ENCODE assay signal across 9 mouse cellular contexts in the genomic region with DNA sequence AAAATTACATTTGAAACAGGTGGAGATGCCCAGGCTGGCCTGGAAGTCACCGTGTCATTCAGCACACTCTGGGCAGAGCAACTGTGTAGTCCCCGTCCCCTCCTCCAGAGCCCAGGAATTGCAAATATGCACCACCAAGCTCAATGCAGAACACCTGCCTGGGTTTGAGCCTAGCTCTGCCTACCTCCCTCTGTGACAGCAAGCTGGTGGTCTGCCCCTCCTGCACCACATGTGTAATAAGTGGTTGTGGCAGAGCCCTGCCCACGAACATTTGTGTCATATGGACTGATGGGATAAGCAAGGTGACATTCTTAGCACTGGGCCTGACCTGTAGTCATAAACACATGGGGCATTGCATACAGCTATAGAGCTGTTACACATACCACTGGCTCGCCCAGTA.
"Had no signal": no experiment of that assay in that cellular context is flagged by ENCODE, and none has a peak within 500 bp of the region (broad histone marks: within the 10 kb centered on the region; RNA-seq: fewer than 3 reads in every experiment).

No protein-coding gene starts in this region.

- H3K9me3 ChIP-seq: stomach, embryonic 15.5 days had no signal

- H3K4me3 ChIP-seq: intestine, embryonic 15.5 days; layer of hippocampus, adult 2 months; midbrain, embryonic 13.5 days; neural tube, embryonic 12.5 days; stomach, embryonic 15.5 days had no signal

- H3K27ac ChIP-seq: intestine, embryonic 15.5 days; layer of hippocampus, adult 2 months; liver, embryonic 14.5 days; neural tube, embryonic 12.5 days; stomach, embryonic 15.5 days had no signal

- H3K27me3 ChIP-seq: intestine, embryonic 15.5 days; midbrain, embryonic 13.5 days; neural tube, embryonic 12.5 days; stomach, embryonic 15.5 days had no signal

- DNase-seq: kidney, adult 18-20 months; kidney, postnatal 36 days; lung, adult 18-20 months had no signal

- H3K9ac ChIP-seq: intestine, embryonic 15.5 days; liver, embryonic 14.5 days; midbrain, embryonic 13.5 days; neural tube, embryonic 12.5 days; stomach, embryonic 15.5 days had no signal

- H3K4me1 ChIP-seq: stomach, embryonic 15.5 days had no signal

- H3K4me2 ChIP-seq: intestine, embryonic 15.5 days; midbrain, embryonic 13.5 days; neural tube, embryonic 12.5 days; stomach, embryonic 15.5 days had no signal

- ATAC-seq: intestine, embryonic 15.5 days; midbrain, embryonic 13.5 days had no signal
